Mouse (Mus musculus) midbrain, embryonic 16.5 days (tissue): ENCODE results near the gene Recql. TPM values are rescaled to one million over a fixed set of nuclear protein-coding genes. Genes with fewer than 3 reads are reported as not detected.

ENCODE experiments used
- ATAC-seq: fragments of 200-750 bp; cut with Nextera tagmentation; 2 replicates; pipeline ENCODE4 v1.8.0; 2017; ENCODE audit warnings: moderate TSS enrichment
- H3K27ac ChIP-seq: fragments of 300-500 bp; sonication (generic); 2 replicates; pipeline ENCODE4 v1.5.1; 2014; ENCODE audit warnings: mild to moderate bottlenecking, low read length, mixed read lengths
- H3K27me3 ChIP-seq: fragments of 300-500 bp; sonication (generic); 2 replicates; pipeline ENCODE4 v1.6.1; 2014; ENCODE audit warnings: low read depth, low read length, mixed read lengths; ENCODE audit not compliant: control insufficient read depth, insufficient read depth
- H3K36me3 ChIP-seq: fragments of 300-500 bp; sonication (generic); 2 replicates; pipeline ENCODE4 v1.6.1; 2014; ENCODE audit warnings: mild to moderate bottlenecking, low read length, moderate library complexity, mixed read lengths; ENCODE audit not compliant: control insufficient read depth, insufficient read depth
- H3K4me1 ChIP-seq: fragments of 300-500 bp; sonication (generic); 2 replicates; pipeline ENCODE4 v1.6.1; 2014; ENCODE audit warnings: mild to moderate bottlenecking, low read length, mixed read lengths; ENCODE audit not compliant: control insufficient read depth, insufficient read depth
- H3K4me2 ChIP-seq: fragments of 300-500 bp; sonication (generic); 2 replicates; pipeline ENCODE4 v1.6.1; 2014; ENCODE audit warnings: mild to moderate bottlenecking, low read length, mixed read lengths
- H3K4me3 ChIP-seq: fragments of 300-500 bp; sonication (generic); 2 replicates; pipeline ENCODE4 v1.5.1; 2014; ENCODE audit warnings: low read depth, mild to moderate bottlenecking, low read length, moderate library complexity, mixed read lengths
- H3K9ac ChIP-seq: fragments of 300-500 bp; sonication (generic); 2 replicates; pipeline ENCODE4 v1.6.1; 2014; ENCODE audit warnings: low read depth, low read length, mixed read lengths
- H3K9me3 ChIP-seq: fragments of 300-500 bp; sonication (generic); replicated peaks from 2 replicates; pipeline ENCODE4 v1.6.1; 2014; ENCODE audit warnings: mild to moderate bottlenecking, low read length, mixed read lengths; ENCODE audit not compliant: control insufficient read depth, poor library complexity, severe bottlenecking
- WGBS: fragments of 180-500 bp; shearing (Covaris S2); extraction: QIAGEN DNeasy Blood & Tissue Kit; methylation state at CpG from one replicate; pipeline ENCODE4 v1.1.7; 2014; 5-methylcytosine and 5-hydroxymethylcytosine counted together
- polyA plus RNA-seq: library from polyadenylated mRNA; unstranded; fragments of >200 nt; fragmentation: Nextera tagmentation; extraction: Ambion mirVana; gene quantifications from 2 replicates; pipeline ENCODE4 v1.2.1, GENCODE M21; 2015

Recql gene
- polyA plus RNA-seq, 1 experiment from 2014 or later: 27.4 TPM

DNA sequence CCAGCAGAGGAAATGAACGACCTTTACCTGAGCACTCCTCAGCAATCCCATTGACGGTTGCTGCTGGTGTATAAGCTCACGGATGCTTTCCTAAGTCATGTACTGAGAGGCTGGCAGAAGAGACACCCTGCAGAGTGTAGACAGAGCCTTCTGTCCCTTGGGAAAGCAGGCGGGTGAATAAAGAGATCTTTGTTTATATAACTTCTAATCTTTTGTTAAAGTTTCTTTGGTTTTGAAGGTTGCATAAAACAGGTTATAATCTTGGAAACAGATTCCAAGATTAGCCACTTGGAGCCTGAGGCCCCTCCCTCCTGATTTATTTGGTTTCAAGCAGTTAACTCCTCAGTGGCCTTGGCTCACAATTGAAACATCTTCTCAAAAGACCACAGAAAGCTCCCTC lies 64.0 kb downstream of the Recql start, which contains the start of gene Slco1a5:
TSS of gene Slco1a5 (minus strand) at position 101 of the 400 bp plus-strand sequence.
- Histone ChIP-seq H3K4me3 (no peak within 1 kb of the TSS), H3K36me3 (no peaks in the 10 kb centered on the region), H3K27ac (no peak within 1 kb of the TSS), H3K4me1 (no peaks in the 10 kb centered on the region), H3K27me3 (no peaks in the 10 kb centered on the region), H3K9ac (no peak within 1 kb of the TSS), H3K4me2 (no peak within 1 kb of the TSS), H3K9me3 (no peaks in the 10 kb centered on the region)
- ATAC-seq: no peak
- WGBS: 4% methylated on average over 4 of the region's 4 CpGs

GRCm38 (mm10) chr6:142317106-142317505 lies 69.8 kb downstream of the Recql start:
- no peak for ATAC-seq
- Histone ChIP-seq H3K9ac (no peak overlapping the region), H3K4me1 (no peaks in the 10 kb centered on the region), H3K4me3 (no peak overlapping the region), H3K27me3 (no peaks in the 10 kb centered on the region), H3K36me3 (no peaks in the 10 kb centered on the region), H3K9me3 (no peaks in the 10 kb centered on the region), H3K27ac (no peak overlapping the region), H3K4me2 (no peak overlapping the region)

DNA sequence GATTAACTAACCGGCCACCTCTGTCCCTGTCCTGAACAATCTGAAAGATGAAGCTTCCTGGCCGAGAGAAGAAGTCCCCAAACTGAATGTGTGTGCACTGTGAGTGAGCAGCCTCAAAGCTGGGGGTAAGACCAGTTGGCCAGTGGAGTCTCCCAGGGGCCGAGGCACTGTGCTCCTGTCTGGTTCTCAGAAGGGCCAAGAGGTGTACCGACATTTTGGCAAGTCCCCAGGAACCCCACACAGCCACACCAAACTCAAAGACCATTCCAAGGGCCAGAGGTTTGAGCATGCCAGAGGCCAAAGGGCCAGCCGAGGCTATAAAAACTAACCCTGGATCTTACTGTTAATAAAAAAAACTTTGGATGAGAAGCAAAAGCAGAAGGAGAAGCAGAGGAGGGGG lies 72.6 kb downstream of the Recql start:
- no peak overlapping the region for H3K9ac ChIP-seq
- no peaks in the 10 kb centered on the region for H3K4me1 ChIP-seq
- no peaks in the 10 kb centered on the region for H3K36me3 ChIP-seq
- no peak overlapping the region for H3K27ac ChIP-seq
- WGBS: 83% methylated on average over 5 of the region's 5 CpGs
- no peaks in the 10 kb centered on the region for H3K27me3 ChIP-seq
- no peak overlapping the region for H3K4me3 ChIP-seq
- H3K4me2 ChIP-seq: no peak overlapping the region
- H3K9me3 ChIP-seq: no peaks in the 10 kb centered on the region
- ATAC-seq: no peak

- H3K36me3 ChIP-seq: no peaks in the 10 kb centered on the region
- H3K27me3 ChIP-seq: no peaks in the 10 kb centered on the region
- no peaks in the 10 kb centered on the region for H3K4me1 ChIP-seq
- no peak overlapping the region for H3K27ac ChIP-seq
- no peaks in the 10 kb centered on the region for H3K9me3 ChIP-seq
- H3K4me3 ChIP-seq: no peak overlapping the region
- H3K9ac ChIP-seq: no peak overlapping the region
- no peak for ATAC-seq
- H3K4me2 ChIP-seq: no peak overlapping the region
Observed at GRCm38 (mm10) chr6:142305076-142305475, 81.8 kb downstream of the Recql start.

Other genes starting within 250 kb of the Recql start
- gene Slco1a6, start 178.6 kb downstream of the Recql start, polyA plus RNA-seq: 0.53 TPM in 1 of 2 replicates, not detected in the other
- not detected in 2 replicates for gene Iapp, start 88.7 kb downstream of the Recql start, polyA plus RNA-seq
- gene Slco1a5, start 64.1 kb downstream of the Recql start, polyA plus RNA-seq: 0.45 and 0.74 TPM in 2 replicates
- gene Pyroxd1, start 41.4 kb downstream of the Recql start, polyA plus RNA-seq: 22.6 and 27.0 TPM in 2 replicates
- 80.1 and 82.4 TPM in 2 replicates for gene Golt1b, start 134 bp upstream of the Recql start, polyA plus RNA-seq
- 8.1 and 9.0 TPM in 2 replicates for gene Spx, start 26.4 kb upstream of the Recql start, polyA plus RNA-seq
- gene Gys2, start 86.0 kb upstream of the Recql start, polyA plus RNA-seq: 0.09 TPM in 1 of 2 replicates, not detected in the other
- gene Ldhb, start 120.9 kb upstream of the Recql start, polyA plus RNA-seq: 407 and 436 TPM in 2 replicates
- 14.7 and 15.4 TPM in 2 replicates for gene Kcnj8, start 184.5 kb upstream of the Recql start, polyA plus RNA-seq